ENCODE assay signal across 19 mouse cellular contexts in genomic region chr16:44182597-44182996, GRCm38 (mm10).
"Had no signal": no experiment of that assay in that cellular context is flagged by ENCODE, and none has a peak within 500 bp of the region (broad histone marks: within the 10 kb centered on the region; RNA-seq: fewer than 3 reads in every experiment).

No protein-coding gene starts in this region.

- H3K4me2 ChIP-seq: lung, embryonic 14.5 days; midbrain, embryonic 12.5 days; neural tube, embryonic 13.5 days; neural tube, embryonic 15.5 days had no signal

- DNase-seq: lung, adult 18-20 months; lung, embryonic 14.5 days; lung, postnatal 10 days; lung, postnatal 4 days; midbrain, embryonic 14.5 days; retina, postnatal 1 day; right cerebral cortex, adult 18-20 months; right cerebral cortex, postnatal 25 days; right cerebral cortex, postnatal 4 days; spleen, adult 18-20 months; thymus, adult 2 months; thymus, postnatal 25 days; thymus, postnatal 4 days had no signal

- H3K9me3 ChIP-seq: midbrain, embryonic 10.5 days; midbrain, embryonic 12.5 days; neural tube, embryonic 13.5 days; neural tube, embryonic 15.5 days had no signal

- ATAC-seq: midbrain, embryonic 16.5 days had no signal

- H3K36me3 ChIP-seq: neural tube, embryonic 15.5 days had no signal

- H3K4me1 ChIP-seq: midbrain, embryonic 10.5 days; midbrain, embryonic 12.5 days; neural tube, embryonic 13.5 days; neural tube, embryonic 15.5 days had no signal

- H3K27ac ChIP-seq: midbrain, embryonic 10.5 days; midbrain, embryonic 12.5 days; neural tube, embryonic 13.5 days; neural tube, embryonic 15.5 days had no signal

- H3K27me3 ChIP-seq: midbrain, embryonic 12.5 days; neural tube, embryonic 13.5 days; neural tube, embryonic 15.5 days had no signal

- H3K4me3 ChIP-seq: midbrain, embryonic 10.5 days; midbrain, embryonic 12.5 days; myocyte; neural tube, embryonic 13.5 days; neural tube, embryonic 15.5 days had no signal

- H3K9ac ChIP-seq: lung, embryonic 14.5 days; midbrain, embryonic 12.5 days; neural tube, embryonic 13.5 days; neural tube, embryonic 15.5 days had no signal
